Mouse (Mus musculus) stomach, postnatal 0 days (tissue): ENCODE measurements at regions not wholly inside any gene's neighbourhood (a gene's known extent, or its start where the extent isn't known, plus 50 kb on each side); places are given as distances from the start of the nearest gene placed in this dataset.

ENCODE experiments used
- CTCF ChIP-seq: IDR thresholded peaks from 2 replicates; pipeline ENCODE4 v1.5.1; 2016; ENCODE audit warnings: antibody characterized with exemption, low read depth, mild to moderate bottlenecking, moderate library complexity
- EP300 ChIP-seq: optimal IDR thresholded peaks from 2 replicates; pipeline ENCODE3; 2016; ENCODE audit warnings: antibody characterized with exemption

GRCm38 (mm10) chr4:152647084-152647483, 169.4 kb upstream of the Kcnab2 start:
- TF ChIP-seq EP300 (no peak), CTCF (no peak)
